ENCODE assay signal across 8 mouse cellular contexts in genomic region chr14:50897374-50897765, GRCm38 (mm10). TPM values are rescaled to one million over a fixed set of nuclear protein-coding genes. Genes with fewer than 3 reads are reported as not detected.
DNase-seq lines count a peak whose midpoint lies in the region; ATAC-seq and TF ChIP-seq lines count a peak whose summit lies in the region.

Klhl33 (minus strand) TSS chr14:50897507.

- ATAC-seq in forebrain, embryonic 12.5 days (ENCODE audit: low FRiP score), result no peak
- ATAC-seq in activated CD4-positive, CD25-positive, alpha-beta regulatory T cell, adult 4 months, result no peak

- no peak for DNase-seq in testis, postnatal 14 days (ENCODE audit: low spot score)
- peak; percentile 24 for DNase-seq in heart, postnatal 4 days
- no peak for DNase-seq in thymus, postnatal 0 days (ENCODE audit: low spot score)
- no peak for DNase-seq in ovary, adult 18-20 months (ENCODE audit: low spot score)

- peak within 1 kb of the TSS; percentile 73 for H3K4me2 ChIP-seq in forebrain, embryonic 12.5 days

- TF ChIP-seq POLR2A in testis, adult 2 months (IDR thresholded peaks at IDR 0.05; ENCODE audit: control insufficient read depth, low read depth, low read length), result no peak

- no peak for TF ChIP-seq CTCF in testis, adult 2 months (IDR thresholded peaks at IDR 0.05; ENCODE audit: control insufficient read depth, insufficient read depth, insufficient replicate concordance, low read depth, low read length)

- H3K4me3 ChIP-seq in testis, adult 2 months (ENCODE audit: control insufficient read depth, low read depth, low read length), result peak within 1 kb of the TSS; percentile 75
- peak within 1 kb of the TSS; percentile 40 for H3K4me3 ChIP-seq in forebrain, embryonic 12.5 days (replicated peaks)
- no peak within 1 kb of the TSS for H3K4me3 ChIP-seq in macrophage (ENCODE audit: inconsistent target)

- peaks cover 7% of the 10 kb centered on the region for H3K4me1 ChIP-seq in testis, adult 2 months (ENCODE audit: control insufficient read depth, insufficient read depth, low read length)
- H3K4me1 ChIP-seq in forebrain, embryonic 12.5 days, result peaks cover 14% of the 10 kb centered on the region

- H3K9me3 ChIP-seq in forebrain, embryonic 12.5 days, result no peaks in the 10 kb centered on the region

- H3K9ac ChIP-seq in forebrain, embryonic 12.5 days, result peak within 1 kb of the TSS; percentile 51

- 40% methylated on average over 7 of the region's 7 CpGs for WGBS in forebrain, embryonic 12.5 days
- WGBS in macrophage (ENCODE audit: missing documents), result 63% methylated on average over 7 of the region's 7 CpGs

- no peaks in the 10 kb centered on the region for H3K27me3 ChIP-seq in testis, adult 2 months (ENCODE audit: control insufficient read depth, insufficient read depth, low read length)
- peaks cover 26% of the 10 kb centered on the region for H3K27me3 ChIP-seq in forebrain, embryonic 12.5 days

- H3K36me3 ChIP-seq in testis, adult 2 months (ENCODE audit: control insufficient read depth, insufficient read depth, low read length), result no peaks in the 10 kb centered on the region
- no peaks in the 10 kb centered on the region for H3K36me3 ChIP-seq in forebrain, embryonic 12.5 days (replicated peaks)
- no peaks in the 10 kb centered on the region for H3K36me3 ChIP-seq in macrophage (ENCODE audit: inconsistent target)

- no peaks in the 10 kb centered on the region for H3K79me2 ChIP-seq in macrophage (ENCODE audit: inconsistent target)

- no peak within 1 kb of the TSS for H3K27ac ChIP-seq in testis, adult 2 months (ENCODE audit: control insufficient read depth, insufficient read depth, low read depth, low read length)
- no peak within 1 kb of the TSS for H3K27ac ChIP-seq in forebrain, embryonic 12.5 days
- H3K27ac ChIP-seq in macrophage, result peak within 1 kb of the TSS; percentile 54

RNA-seq across cellular contexts. Expression of gene Klhl33, which starts in this region (rescaled TPM):
- 0.04 and 0.07 TPM in 2 replicates for polyA plus RNA-seq in testis, adult 2 months (2012; rRNA removed)
- polyA plus RNA-seq in forebrain, embryonic 12.5 days (2016; fragmentation: Nextera tagmentation; extraction: Ambion mirVana), result 0.08 and 0.10 TPM in 2 replicates
- 1 to 10 TPM in 1 of 2 experiments, under 1 TPM in 1; 0.86 to 1.1 TPM for total RNA-seq in heart, postnatal 4 days (2021)
- total RNA-seq in macrophage (2018; cell fraction: chromatin; rRNA removed), result 1 to 10 TPM in 2 of 26 experiments, under 1 TPM in 15, not detected in 9; 0.13 to 1.2 (median 0.41) TPM
- total RNA-seq in macrophage (2018; cell fraction: cytosol; rRNA removed), result under 1 TPM in 23 of 26 experiments, not detected in 3; 0.03 to 0.32 (median 0.09) TPM
- 1 to 10 TPM in 1 of 26 experiments, under 1 TPM in 20, not detected in 5; 0.09 to 2.2 (median 0.29) TPM for total RNA-seq in macrophage (2018; cell fraction: nucleus; rRNA removed)
- 0.10 to 0.34 TPM in 2 of 3 replicates, not detected in the other for polyA plus RNA-seq in macrophage (2018)
- 0.18 and 0.30 TPM in 2 replicates for polyA plus RNA-seq in thymus, postnatal 0 days (2015; fragmentation: Nextera tagmentation; extraction: Ambion mirVana)
- polyA plus RNA-seq in activated CD4-positive, CD25-positive, alpha-beta regulatory T cell, adult 4 months (2017; shearing (Covaris generic)), result under 1 TPM in 1 of 2 experiments, not detected in 1; 0.21 TPM
